Mouse (Mus musculus) olfactory bulb, adult 2 months (tissue): Measurements from ENCODE around the gene Slc6a5.

Source experiments
- CTCF ChIP-seq: fragments of 200-500 bp; IDR thresholded peaks from 2 replicates; pipeline ENCODE4 v1.5.1; 2012; ENCODE audit warnings: low read depth, mild to moderate bottlenecking, low read length, moderate library complexity; ENCODE audit not compliant: insufficient read depth
- POLR2A ChIP-seq: fragments of 200-500 bp; IDR thresholded peaks from 2 replicates; pipeline ENCODE4 v1.6.1; 2012; ENCODE audit warnings: mild to moderate bottlenecking, low read depth, low read length, moderate library complexity; ENCODE audit not compliant: insufficient read depth

DNA sequence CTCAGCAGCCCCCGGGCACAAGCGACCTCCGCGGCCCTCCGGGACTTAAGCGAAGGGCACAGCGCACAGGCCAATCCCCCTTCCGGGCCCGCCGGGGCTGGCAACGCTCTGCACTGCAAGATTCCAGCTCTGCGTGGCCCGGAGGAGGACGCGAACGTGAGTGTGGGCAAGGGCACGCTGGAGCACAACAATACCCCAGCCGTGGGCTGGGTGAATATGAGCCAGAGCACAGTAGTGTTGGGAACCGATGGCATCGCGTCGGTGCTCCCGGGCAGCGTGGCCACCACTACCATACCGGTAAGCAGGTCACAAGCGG is 2.0 kb downstream of the Slc6a5 start:
- TF ChIP-seq CTCF: no peak
- no peak for TF ChIP-seq POLR2A
